Mouse (Mus musculus): ENCODE results near the gene Ldb3.
A peak's percentile ranks its signal among the peaks of the same experiment; 100 is the strongest.

Gene Ldb3

DNA sequence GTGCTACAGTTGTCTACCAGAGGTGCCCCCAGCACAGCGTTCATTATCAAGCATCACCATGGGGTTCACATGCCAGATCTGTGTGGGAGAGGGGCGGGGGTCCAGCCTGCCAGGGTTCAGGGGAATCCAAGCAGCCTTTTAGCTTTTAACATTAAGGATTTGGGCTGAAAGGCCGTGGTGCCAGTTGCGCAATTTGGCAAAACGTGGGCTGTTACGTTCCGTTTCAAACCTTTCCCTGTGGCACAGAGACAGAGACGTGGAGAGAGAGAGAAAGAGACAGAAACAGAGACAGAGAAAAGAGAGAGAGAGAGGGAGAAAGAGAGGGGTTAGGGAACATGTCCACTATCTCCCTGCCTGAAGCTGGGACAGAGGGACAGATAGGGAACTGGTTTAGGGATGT lies 26.8 kb downstream of the Ldb3 start:
- DNase-seq (ENCODE audit: low spot score in 2 of 2): no peak

DNA sequence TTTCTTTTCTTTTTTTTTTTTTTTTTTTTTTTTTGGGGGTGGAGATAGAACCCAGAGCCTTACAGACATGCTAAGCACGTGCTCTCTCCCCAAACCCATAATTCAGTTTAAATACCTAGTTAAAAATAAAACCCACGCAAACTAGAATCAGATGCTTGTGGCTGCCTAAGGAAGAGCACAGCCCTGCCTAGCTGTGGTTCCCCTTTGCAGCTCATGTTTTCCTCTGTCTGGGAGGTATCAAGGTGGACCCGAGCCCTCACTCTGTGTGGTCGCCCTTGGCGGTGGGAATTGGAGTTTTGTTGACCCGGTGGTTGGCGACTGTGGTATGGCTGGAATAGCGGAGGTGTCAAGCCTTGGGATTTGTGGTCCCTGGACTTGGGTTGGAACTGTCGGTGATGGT lies 29.5 kb downstream of the Ldb3 start:
- DNase-seq (ENCODE audit: low spot score in 2 of 2): no peak

DNA sequence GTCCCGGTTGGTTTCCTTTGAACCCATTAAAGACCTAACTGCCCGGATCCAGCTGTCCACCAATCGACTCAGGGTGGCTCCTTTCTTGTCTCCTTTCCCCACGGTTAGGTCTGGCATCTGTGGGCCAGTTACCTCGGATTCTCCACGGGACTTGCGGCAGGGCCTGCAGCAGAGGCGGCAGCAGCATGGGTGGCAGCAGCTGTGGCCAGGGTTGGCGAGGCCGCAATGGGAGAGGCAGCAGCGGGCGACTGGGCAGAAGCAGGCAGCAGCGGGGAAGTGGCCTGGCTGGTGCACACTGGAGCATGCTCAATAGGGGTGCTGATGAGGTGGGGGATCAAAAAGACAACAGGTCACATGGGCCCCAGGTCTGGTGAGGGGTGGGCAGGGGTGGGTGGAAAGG lies 33.3 kb downstream of the Ldb3 start:
- no peak for DNase-seq (ENCODE audit: low spot score in 2 of 2)

GRCm38 (mm10) chr14:34554047-34554446 lies 34.4 kb downstream of the Ldb3 start:
- no peak for DNase-seq (ENCODE audit: low spot score in 2 of 2)

- DNase-seq (ENCODE audit: low spot score in 2 of 2): no peak
These were observed 35.0 kb downstream of the Ldb3 start for GRCm38 (mm10) chr14:34553470-34553869.

- no peak for DNase-seq (ENCODE audit: low spot score in 2 of 2)
These were observed 36.3 kb downstream of the Ldb3 start for GRCm38 (mm10) chr14:34552226-34552625.

GRCm38 (mm10) chr14:34549004-34549671 lies 39.3 kb downstream of the Ldb3 start:
- peak; percentile 69 to 79 for DNase-seq (ENCODE audit: low spot score in 2 of 2)

GRCm38 (mm10) chr14:34548391-34549001 lies 40.0 kb downstream of the Ldb3 start:
- peak in 1 of 2 experiments; percentile 48 for DNase-seq (ENCODE audit: low spot score in 2 of 2)

- no peak for DNase-seq (ENCODE audit: low spot score in 2 of 2)
These were observed 43.9 kb downstream of the Ldb3 start for GRCm38 (mm10) chr14:34544545-34544944.

DNA sequence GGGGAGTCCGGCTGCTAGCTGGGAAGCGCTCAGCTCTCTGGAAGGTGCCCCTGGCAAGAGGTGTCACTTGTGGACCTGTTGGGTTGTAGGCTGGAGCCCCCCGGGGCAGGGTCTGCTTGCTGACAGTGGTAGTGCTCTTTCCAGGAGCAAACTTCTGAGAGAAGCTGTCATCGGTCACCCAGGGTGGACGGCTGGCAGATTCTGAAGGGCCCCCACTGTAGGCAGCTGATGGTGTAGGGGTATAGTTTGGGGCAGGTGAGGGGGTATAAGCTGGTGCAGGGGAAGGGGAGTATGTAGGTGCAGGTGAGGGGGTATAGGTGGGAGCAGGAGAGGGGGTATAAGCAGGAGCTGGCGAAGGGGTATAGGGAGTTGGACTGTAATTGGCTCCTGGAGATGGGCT lies 44.5 kb downstream of the Ldb3 start:
- DNase-seq (ENCODE audit: low spot score in 2 of 2): no peak

- no peak for DNase-seq (ENCODE audit: low spot score in 2 of 2)
These were observed 44.9 kb downstream of the Ldb3 start for GRCm38 (mm10) chr14:34543596-34543995.

DNA sequence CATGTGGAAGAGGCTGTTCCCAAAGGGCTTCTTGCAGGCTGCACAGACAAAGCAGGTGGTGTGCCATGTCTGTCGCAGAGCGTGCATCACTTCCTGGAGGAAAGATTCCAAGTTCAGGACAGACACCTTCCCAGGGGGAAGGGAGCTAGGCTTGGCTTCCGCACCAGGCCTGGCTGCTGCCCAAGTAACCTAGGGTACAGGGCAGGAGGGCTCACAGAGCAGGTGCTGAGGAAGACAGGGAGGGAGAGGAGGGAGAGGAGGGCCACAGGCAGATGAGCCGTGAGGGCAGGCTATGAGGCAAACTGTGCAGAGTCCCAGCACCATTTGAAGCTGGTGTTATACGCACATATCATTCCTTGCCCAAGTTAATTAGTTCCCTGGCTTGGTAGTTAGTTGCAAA lies 46.6 kb downstream of the Ldb3 start:
- no peak for DNase-seq (ENCODE audit: low spot score in 2 of 2)

- no peak for DNase-seq (ENCODE audit: low spot score in 2 of 2)
These were observed 47.8 kb downstream of the Ldb3 start for GRCm38 (mm10) chr14:34540685-34541162.

- no peak for DNase-seq (ENCODE audit: low spot score in 2 of 2)
These were observed 52.6 kb downstream of the Ldb3 start for GRCm38 (mm10) chr14:34535883-34536282.

GRCm38 (mm10) chr14:34533537-34533936 lies 54.9 kb downstream of the Ldb3 start:
- DNase-seq (ENCODE audit: low spot score in 2 of 2): no peak

GRCm38 (mm10) chr14:34532536-34532935 lies 55.9 kb downstream of the Ldb3 start:
- DNase-seq (ENCODE audit: low spot score in 2 of 2): no peak

DNA sequence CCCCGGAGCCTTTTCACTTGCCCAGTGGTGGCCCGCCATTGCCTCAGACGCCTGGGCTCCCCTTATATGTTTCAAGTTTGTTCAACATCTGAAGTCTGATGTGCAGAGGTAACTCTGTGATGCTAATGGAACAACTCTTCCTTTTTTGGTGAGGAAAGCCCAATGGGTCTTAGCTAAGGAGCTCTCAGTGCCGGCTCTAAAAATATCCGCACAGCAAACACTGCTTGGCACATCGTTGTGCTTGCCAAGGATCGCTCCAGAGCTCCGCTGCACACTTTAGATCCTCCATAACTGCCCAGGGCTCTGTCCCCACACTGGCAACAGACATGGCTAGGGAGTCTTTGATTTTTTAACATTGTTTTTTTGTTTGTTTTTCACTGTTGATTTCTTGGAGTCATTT lies 59.7 kb downstream of the Ldb3 start:
- DNase-seq (ENCODE audit: low spot score in 2 of 2): no peak

DNA sequence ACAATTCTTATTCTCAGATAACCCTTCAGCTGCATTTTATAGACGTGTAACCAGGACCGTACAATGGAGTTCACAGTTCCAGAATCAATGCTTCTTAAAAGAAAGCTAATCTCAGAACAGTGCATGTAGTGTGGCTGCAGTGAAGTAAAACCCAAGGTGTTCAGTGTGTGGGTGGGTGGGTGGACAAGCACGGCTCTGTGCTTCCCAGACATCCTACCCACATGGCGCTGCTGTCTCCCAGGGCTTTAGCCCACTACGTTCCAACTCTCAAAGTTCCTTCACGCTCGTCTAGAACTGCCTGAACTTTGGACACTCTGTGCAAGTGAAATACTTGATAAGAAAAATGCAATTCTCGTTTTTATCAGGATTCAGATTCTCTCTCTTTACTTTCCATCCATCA lies 65.8 kb downstream of the Ldb3 start, which contains the start of gene 9230112D13Rik:
9230112D13Rik (minus strand) TSS at position 101 of the 400 bp plus-strand sequence.
- no peak for DNase-seq (ENCODE audit: low spot score in 2 of 2)

GRCm38 (mm10) chr14:34517959-34518544 lies 70.4 kb downstream of the Ldb3 start:
- no peak for DNase-seq (ENCODE audit: low spot score in 2 of 2)

- no peak for DNase-seq (ENCODE audit: low spot score in 2 of 2)
These were observed 71.4 kb downstream of the Ldb3 start for GRCm38 (mm10) chr14:34516960-34517577.

DNA sequence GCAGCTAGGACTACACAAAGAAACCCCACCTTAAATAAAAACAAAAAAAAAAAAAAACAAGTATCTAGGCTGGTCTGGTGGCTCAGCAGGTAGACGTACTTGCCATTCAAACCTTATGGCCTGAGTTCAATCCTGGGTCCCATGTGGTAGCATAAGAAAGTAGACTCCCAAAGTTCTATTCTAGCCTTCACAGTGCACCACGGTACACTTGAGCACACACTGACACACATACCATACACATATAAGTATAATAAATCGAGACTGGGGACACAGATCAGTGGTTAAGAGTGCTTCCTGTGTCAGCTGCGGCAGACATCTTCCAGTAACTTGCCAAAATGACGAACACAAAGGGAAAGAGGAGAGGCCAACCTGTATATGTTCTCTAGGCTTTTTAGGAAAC lies 72.6 kb downstream of the Ldb3 start:
- no peak for DNase-seq (ENCODE audit: low spot score in 2 of 2)

DNA sequence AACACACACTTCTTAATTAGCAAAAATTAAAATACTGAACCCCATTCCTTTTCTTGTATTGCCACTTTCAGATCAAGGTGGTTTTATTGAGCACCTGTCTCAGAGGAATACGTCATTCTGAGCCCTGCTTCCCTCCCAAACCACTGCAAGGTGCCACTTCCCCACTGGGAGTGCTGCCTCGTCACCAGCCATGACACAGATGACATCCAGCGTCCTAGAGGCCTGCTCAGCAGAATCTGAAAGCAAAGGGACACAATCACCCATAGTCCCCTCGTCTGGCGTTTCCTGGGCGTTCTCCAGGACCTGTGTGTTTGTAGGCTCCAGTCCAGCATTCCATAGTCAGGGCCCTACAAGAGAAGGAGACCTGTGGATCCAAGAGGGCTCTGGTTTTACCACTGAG lies 74.4 kb downstream of the Ldb3 start:
- DNase-seq (ENCODE audit: low spot score in 2 of 2): no peak

GRCm38 (mm10) chr14:34512602-34513001 lies 75.9 kb downstream of the Ldb3 start:
- DNase-seq (ENCODE audit: low spot score in 2 of 2): no peak

Data from frontal cortex, postnatal 10 days (tissue).